Comparison of ENCODE assay signal across 9 mouse cellular contexts in genomic region chr3:58727012-58727411, GRCm38 (mm10). TPM values are rescaled to one million over a fixed set of nuclear protein-coding genes. Genes with fewer than 3 reads are reported as not detected.
A peak's percentile ranks its signal among the peaks of the same experiment; 100 is the strongest.
DNase-seq lines count a peak whose midpoint lies in the region; ATAC-seq and TF ChIP-seq lines count a peak whose summit lies in the region.
"Had no signal": no experiment of that assay in that cellular context is flagged by ENCODE, and none has a peak within 500 bp of the region (broad histone marks: within the 10 kb centered on the region; RNA-seq: fewer than 3 reads in every experiment).

No protein-coding gene starts in this region.

- H3K27ac ChIP-seq in heart, postnatal 0 days (ENCODE audit: low read depth) = no peak overlapping the region
- H3K27ac ChIP-seq in left cerebral cortex, adult 2 months = no peak overlapping the region
- H3K27ac ChIP-seq: neural tube, embryonic 12.5 days had no signal

- no peaks in the 10 kb centered on the region for H3K27me3 ChIP-seq in heart, postnatal 0 days (ENCODE audit: control insufficient read depth, insufficient read depth, low read length)
- H3K27me3 ChIP-seq: neural tube, embryonic 12.5 days had no signal

- H3K4me3 ChIP-seq in heart, postnatal 0 days (ENCODE audit: low read depth, low read length) = no peak overlapping the region
- H3K4me3 ChIP-seq in left cerebral cortex, adult 2 months = no peak overlapping the region
- H3K4me3 ChIP-seq: neural tube, embryonic 12.5 days had no signal

- H3K4me1 ChIP-seq in heart, postnatal 0 days (ENCODE audit: control insufficient read depth, insufficient read depth) = no peaks in the 10 kb centered on the region
- H3K4me1 ChIP-seq: neural tube, embryonic 12.5 days had no signal

- H3K4me2 ChIP-seq in heart, postnatal 0 days (ENCODE audit: low read depth, low read length) = no peak overlapping the region
- H3K4me2 ChIP-seq: neural tube, embryonic 12.5 days had no signal

- peak; percentile 66 for TF ChIP-seq CTCF in heart, postnatal 0 days (IDR thresholded peaks at IDR 0.05; ENCODE audit: low read depth)
- peak; percentile 67 for TF ChIP-seq CTCF in left cerebral cortex, adult 2 months (IDR thresholded peaks at IDR 0.05)

- WGBS in heart, postnatal 0 days = 41% methylated on average over 3 of the region's 3 CpGs

- intact Hi-C loops in heart, postnatal 25 days (cut with DNase I) = no loop called here
- intact Hi-C loops in left cerebral cortex, adult 2 months (cut with DNase I) = loop anchor here (2.0 kb wide), 1 partner anchor 58 kb away; no protein-coding TSS in a partner anchor

- ATAC-seq in heart, postnatal 0 days (ENCODE audit: insufficient read depth, low read depth) = no peak

- no peaks in the 10 kb centered on the region for H3K9me3 ChIP-seq in heart, postnatal 0 days (replicated peaks; ENCODE audit: control insufficient read depth, low read length)
- H3K9me3 ChIP-seq: neural tube, embryonic 12.5 days had no signal

- TF ChIP-seq EP300 in heart, postnatal 0 days (IDR thresholded peaks at IDR 0.05; ENCODE audit: low read depth) = no peak

- H3K9ac ChIP-seq in heart, postnatal 0 days (replicated peaks; ENCODE audit: low read depth, low read length) = no peak overlapping the region
- H3K9ac ChIP-seq: neural tube, embryonic 12.5 days had no signal

- DNase-seq in heart, postnatal 0 days (ENCODE audit: low spot score) = peak; percentile 28
- DNase-seq in heart, postnatal 25 days (ENCODE audit: low spot score) = no peak
- DNase-seq in 3T3-L1 (ENCODE audit: low read depth, low spot score) (peak; percentile 36), R1 (ENCODE audit: low read depth, low spot score) (peak; percentile 35)
- peak; percentile 73 for DNase-seq in embryo, embryonic 11 days
- peak; percentile 31 to 40 for DNase-seq in left cerebral cortex, adult 2 months (ENCODE audit: extremely low spot score in 1 of 2, low spot score in 2 of 2)
- DNase-seq in ovary, postnatal 14 days (ENCODE audit: low spot score) = peak; percentile 15
- DNase-seq in urinary bladder, postnatal 4 days (ENCODE audit: low spot score in 2 of 2) = no peak

- H3K36me3 ChIP-seq in heart, postnatal 0 days (replicated peaks; ENCODE audit: control insufficient read depth, insufficient read depth, low read length) = no peaks in the 10 kb centered on the region
- H3K36me3 ChIP-seq: neural tube, embryonic 12.5 days had no signal

RNA-seq across cellular contexts. Expression of gene Siah2, which starts 34.8 kb away (rescaled TPM):
- total RNA-seq in heart, postnatal 0 days (2014; rRNA removed; ENCODE audit: low replicate concordance) = 14.5 and 14.8 TPM in 2 replicates
- polyA plus RNA-seq in heart, postnatal 0 days (2015; fragmentation: Nextera tagmentation; extraction: Ambion mirVana) = 3.9 and 5.1 TPM in 2 replicates
- 10 to 100 TPM in 1 of 2 experiments, 1 to 10 TPM in 1; 8.4 to 11.5 TPM for total RNA-seq in heart, postnatal 25 days (2021)
- total RNA-seq in left cerebral cortex, adult 2 months (2021) = 10 to 100 TPM; 17.2 to 22.0 TPM

Comparison
In these comparisons a context has a peak if more than half of its experiments do, and no peak if none do; other contexts are left out.
1. DNase-seq: peak in heart, postnatal 0 days (single experiment), 3T3-L1 (single experiment), R1 (single experiment), embryo, embryonic 11 days (single experiment), left cerebral cortex, adult 2 months (2 of 2) and ovary, postnatal 14 days (single experiment); none in heart, postnatal 25 days (single experiment) and urinary bladder, postnatal 4 days (0 of 2).